Mouse (Mus musculus) CD8-positive naive resting alpha-beta T cell, adult 2 months (primary cell): ENCODE data around the gene Igsf3.
A peak's percentile ranks its signal among the peaks of the same experiment; 100 is the strongest.

Experiments used
- DNase-seq, 2 experiments: peaks; one replicate each; pipeline ENCODE4 v3.0.0; 2022; ENCODE audit warnings: low read depth in 2 of 2, low spot score in 2 of 2

The Igsf3 gene

GRCm38 (mm10) chr3:101500393-101501051, 123.6 kb downstream of the Igsf3 start:
- DNase-seq, result no peak

- no peak for DNase-seq
Observed at GRCm38 (mm10) chr3:101501611-101502010, 124.7 kb downstream of the Igsf3 start.

- peak in 1 of 2 experiments; percentile 7 for DNase-seq
Observed at GRCm38 (mm10) chr3:101502086-101502760, 125.3 kb downstream of the Igsf3 start.

GRCm38 (mm10) chr3:101506179-101506578, 129.3 kb downstream of the Igsf3 start:
- peak; percentile 23 to 32 for DNase-seq

GRCm38 (mm10) chr3:101506970-101507702, 130.3 kb downstream of the Igsf3 start:
- DNase-seq, result no peak

- DNase-seq, result no peak
Observed at GRCm38 (mm10) chr3:101507766-101508165, 130.9 kb downstream of the Igsf3 start.

- no peak for DNase-seq
Observed at GRCm38 (mm10) chr3:101509707-101510544, 133.0 kb downstream of the Igsf3 start.

GRCm38 (mm10) chr3:101510632-101511031, 133.7 kb downstream of the Igsf3 start:
- no peak for DNase-seq
